Mouse (Mus musculus): ENCODE data around the gene Olfr1487.
"Not testable (repeated sequence)": the region's sequence is repeated elsewhere in the genome, so short reads cannot be mapped to it uniquely, and the experiment has no call there.

Olfr1487 gene

GRCm38 (mm10) chr19:13617075-13617474 lies at the start of gene Olfr1487:
Gene Olfr1487, plus strand, starts transcription at chr19:13617375.
- not testable (repeated sequence) for DNase-seq (ENCODE audit: low spot score)

- no peak for DNase-seq (ENCODE audit: low spot score)
Measured at GRCm38 (mm10) chr19:13583211-13583610, 34.0 kb upstream of the Olfr1487 start, which contains the start of gene Olfr1484. Gene Olfr1484, plus strand, starts transcription at chr19:13583511.

- no peak for DNase-seq (ENCODE audit: low spot score)
Measured at GRCm38 (mm10) chr19:13631321-13631720, 14.1 kb downstream of the Olfr1487 start, which contains the start of gene Olfr1489. Gene Olfr1489, plus strand, starts transcription at chr19:13631621.

- DNase-seq (ENCODE audit: low spot score) = no peak
Measured at GRCm38 (mm10) chr19:13650791-13651190, 33.6 kb downstream of the Olfr1487 start, which contains the start of gene Olfr1490. Gene Olfr1490, plus strand, starts transcription at chr19:13651091.

Measured in layer of hippocampus, adult 9-10 months (tissue).